Mouse (Mus musculus) CD4-positive naive resting alpha-beta T cell, adult 76 days (primary cell): Measurements from ENCODE around the gene Dab2. TPM values are rescaled to one million over a fixed set of nuclear protein-coding genes. Genes with fewer than 3 reads are reported as not detected.

Source experiments
- total RNA-seq: library from RNA; stranded (reverse); gene quantifications from one replicate; pipeline ENCODE4 v1.2.4, GENCODE M21; 2023

The Dab2 gene
- not detected for total RNA-seq

DNA sequence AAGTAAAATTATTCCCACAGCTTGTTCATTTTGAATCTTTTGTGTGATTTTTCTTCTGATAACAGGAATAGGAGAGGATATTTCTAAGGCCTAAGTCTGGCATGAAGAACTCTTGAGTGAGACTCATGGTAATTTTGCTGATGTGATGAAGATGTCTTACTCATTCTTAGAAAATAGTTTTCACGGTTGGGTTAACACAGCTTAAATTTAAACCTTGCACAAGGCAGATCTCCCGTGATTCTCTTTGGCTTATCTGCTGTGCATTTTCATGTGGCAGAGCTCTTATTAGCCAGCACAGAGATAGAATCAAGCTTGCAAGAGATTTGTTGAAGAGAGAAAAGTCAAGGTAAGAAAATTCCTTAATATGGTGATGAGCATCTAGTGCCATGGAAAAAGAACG lies at the start of gene Dab2:
Gene Dab2 (plus strand): TSS at position 235 of the 400 bp plus-strand sequence.

DNA sequence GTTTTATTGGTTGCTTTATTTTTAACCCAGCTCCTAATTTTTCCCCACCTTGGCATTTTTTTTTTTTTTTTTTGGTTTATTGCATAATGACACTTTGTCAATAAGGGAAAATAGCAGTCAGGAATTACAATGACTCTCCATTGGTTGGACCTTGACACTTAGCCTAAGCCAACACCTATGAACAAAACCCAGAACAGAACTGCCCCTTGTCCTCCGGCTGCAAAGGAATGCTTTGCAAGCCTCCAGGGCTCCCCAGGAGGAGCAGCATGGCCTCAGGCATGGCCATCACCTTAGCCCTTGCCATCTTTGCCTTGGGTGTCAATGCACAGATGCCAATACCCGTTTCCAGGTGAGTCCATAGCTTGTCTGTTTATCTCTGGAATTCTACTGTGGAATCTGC lies 145.5 kb downstream of the Dab2 start, which contains the start of gene C9:
Gene C9 (plus strand): TSS at position 193 of the 400 bp plus-strand sequence.

Other genes starting within 250 kb of the Dab2 start
- gene C9, start 145.5 kb downstream of the Dab2 start, total RNA-seq: not detected
- 981 TPM for gene Fyb, start 223.1 kb downstream of the Dab2 start, total RNA-seq